ENCODE assay signal across 11 mouse cellular contexts in the genomic region with DNA sequence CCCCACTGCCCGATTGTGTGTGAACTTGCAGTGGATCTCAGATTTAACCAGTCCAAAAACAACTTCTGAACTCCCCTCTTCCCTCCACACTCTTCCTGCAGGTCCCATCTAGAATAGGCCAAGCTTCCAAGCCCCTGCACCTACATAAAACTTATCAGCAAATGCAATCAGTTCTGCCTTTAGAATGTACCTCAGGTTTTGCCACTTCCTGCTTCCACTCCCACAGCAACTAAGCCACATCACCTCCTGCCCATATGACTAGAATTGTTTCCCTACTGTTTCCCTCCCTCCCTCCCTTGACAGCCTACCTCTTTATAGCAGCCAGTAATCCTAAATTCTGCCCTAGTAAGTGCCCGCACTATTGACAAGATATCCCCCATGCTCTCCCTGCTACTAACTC.
"Had no signal": no experiment of that assay in that cellular context is flagged by ENCODE, and none has a peak within 500 bp of the region (broad histone marks: within the 10 kb centered on the region; RNA-seq: fewer than 3 reads in every experiment).

No protein-coding gene starts in this region.

- H3K36me3 ChIP-seq: limb, embryonic 13.5 days; midbrain, embryonic 13.5 days; neural tube, embryonic 12.5 days had no signal

- ATAC-seq: midbrain, embryonic 13.5 days had no signal

- H3K9me3 ChIP-seq: limb, embryonic 13.5 days; midbrain, embryonic 13.5 days; neural tube, embryonic 12.5 days had no signal

- H3K27ac ChIP-seq: limb, embryonic 13.5 days; liver, embryonic 14.5 days; midbrain, embryonic 13.5 days; neural tube, embryonic 12.5 days had no signal

- H3K9ac ChIP-seq: limb, embryonic 13.5 days; liver, embryonic 14.5 days; midbrain, embryonic 13.5 days; neural tube, embryonic 12.5 days had no signal

- H3K4me1 ChIP-seq: limb, embryonic 13.5 days; midbrain, embryonic 13.5 days; neural tube, embryonic 12.5 days had no signal

- H3K4me3 ChIP-seq: limb, embryonic 13.5 days; midbrain, embryonic 13.5 days; myocyte; neural tube, embryonic 12.5 days had no signal

- DNase-seq: layer of hippocampus, adult 9-11 months; layer of hippocampus, postnatal 36 days; left cerebral cortex, postnatal 4 days; lung, adult 18-20 months; right cerebral cortex, postnatal 14 days; thymus, postnatal 14 days had no signal

- H3K4me2 ChIP-seq: limb, embryonic 13.5 days; midbrain, embryonic 13.5 days; neural tube, embryonic 12.5 days had no signal

- H3K27me3 ChIP-seq: limb, embryonic 13.5 days; midbrain, embryonic 13.5 days; neural tube, embryonic 12.5 days had no signal
